Mouse (Mus musculus): ENCODE results near the gene Fez2. TPM values are rescaled to one million over a fixed set of nuclear protein-coding genes. Genes with fewer than 3 reads are reported as not detected.

Fez2 gene
- polyA plus RNA-seq, 1 experiment from 2014 or later, result 51.0 TPM

DNA sequence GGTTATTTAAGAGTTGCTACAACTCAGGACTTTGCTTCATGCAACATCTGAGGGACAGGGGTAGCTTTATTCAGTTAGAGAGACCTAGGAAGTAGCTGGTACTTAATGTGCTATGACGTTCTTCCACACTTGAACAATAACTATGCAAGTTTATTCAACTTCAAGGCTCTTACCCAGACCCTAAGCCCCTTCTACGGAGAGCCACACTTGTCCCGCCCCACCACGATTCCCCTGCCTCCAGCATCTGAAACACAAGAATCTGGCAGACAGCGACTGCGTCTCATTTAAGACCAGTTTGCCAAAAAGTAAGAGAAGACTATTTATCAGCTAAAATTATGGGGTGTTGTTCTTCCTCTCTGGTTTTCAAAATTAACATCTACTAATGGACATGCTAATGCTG is 33.9 kb upstream of the Fez2 start:
- 81% methylated on average over 6 of the region's 6 CpGs for WGBS
- no peak for DNase-seq

DNA sequence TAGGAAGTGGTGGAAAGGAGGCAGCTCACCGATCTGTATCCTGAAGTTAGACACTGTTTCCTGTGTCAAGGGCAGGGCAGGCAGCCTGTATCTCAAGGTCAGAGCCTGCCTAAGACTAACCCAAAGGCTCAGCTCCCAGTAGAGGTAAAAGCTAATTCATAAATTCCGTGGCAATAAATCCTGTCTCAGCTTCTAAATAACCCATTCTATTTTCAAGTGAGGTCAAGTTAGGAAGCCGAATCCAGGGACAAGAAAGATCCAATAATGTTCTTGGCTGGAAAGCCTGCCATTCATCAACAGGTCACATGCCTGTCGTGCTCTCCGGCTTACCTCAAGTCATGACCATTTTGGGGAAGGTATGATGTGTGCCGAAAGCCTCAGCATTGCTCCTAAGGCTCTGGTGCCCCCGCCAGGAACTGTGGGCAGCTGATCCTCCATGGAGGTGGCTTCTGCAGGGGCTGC is 33.4 kb upstream of the Fez2 start:
- Histone ChIP-seq H3K9me3 (ENCODE audit: control insufficient read depth, low read length) (no peaks in the 10 kb centered on the region), H3K27ac (replicated peaks; ENCODE audit: low read depth, low read length) (no peak overlapping the region), H3K4me1 (ENCODE audit: control insufficient read depth, insufficient read depth, low read length) (no peaks in the 10 kb centered on the region), H3K27me3 (ENCODE audit: control insufficient read depth, insufficient read depth, low read length) (no peaks in the 10 kb centered on the region), H3K4me3 (replicated peaks; ENCODE audit: low read depth, low read length) (no peak overlapping the region), H3K9ac (replicated peaks; ENCODE audit: low read length) (no peak overlapping the region), H3K4me2 (ENCODE audit: low read length) (no peak overlapping the region), H3K36me3 (ENCODE audit: control insufficient read depth, insufficient read depth, low read length) (no peaks in the 10 kb centered on the region)
- DNase-seq (no peak), ATAC-seq (ENCODE audit: low FRiP score, low TSS enrichment) (no peak)
- 88% methylated on average over 7 of the region's 7 CpGs for WGBS

More for the DNA sequence above, 33.9 kb upstream of the Fez2 start:
- ATAC-seq (ENCODE audit: low FRiP score, low TSS enrichment), result no peak
- Histone ChIP-seq H3K9ac (replicated peaks; ENCODE audit: low read length) (no peak overlapping the region), H3K36me3 (ENCODE audit: control insufficient read depth, insufficient read depth, low read length) (no peaks in the 10 kb centered on the region), H3K27me3 (ENCODE audit: control insufficient read depth, insufficient read depth, low read length) (no peaks in the 10 kb centered on the region), H3K4me1 (ENCODE audit: control insufficient read depth, insufficient read depth, low read length) (no peaks in the 10 kb centered on the region), H3K4me3 (replicated peaks; ENCODE audit: low read depth, low read length) (no peak overlapping the region), H3K27ac (replicated peaks; ENCODE audit: low read depth, low read length) (no peak overlapping the region), H3K4me2 (ENCODE audit: low read length) (no peak overlapping the region), H3K9me3 (ENCODE audit: control insufficient read depth, low read length) (no peaks in the 10 kb centered on the region)

DNA sequence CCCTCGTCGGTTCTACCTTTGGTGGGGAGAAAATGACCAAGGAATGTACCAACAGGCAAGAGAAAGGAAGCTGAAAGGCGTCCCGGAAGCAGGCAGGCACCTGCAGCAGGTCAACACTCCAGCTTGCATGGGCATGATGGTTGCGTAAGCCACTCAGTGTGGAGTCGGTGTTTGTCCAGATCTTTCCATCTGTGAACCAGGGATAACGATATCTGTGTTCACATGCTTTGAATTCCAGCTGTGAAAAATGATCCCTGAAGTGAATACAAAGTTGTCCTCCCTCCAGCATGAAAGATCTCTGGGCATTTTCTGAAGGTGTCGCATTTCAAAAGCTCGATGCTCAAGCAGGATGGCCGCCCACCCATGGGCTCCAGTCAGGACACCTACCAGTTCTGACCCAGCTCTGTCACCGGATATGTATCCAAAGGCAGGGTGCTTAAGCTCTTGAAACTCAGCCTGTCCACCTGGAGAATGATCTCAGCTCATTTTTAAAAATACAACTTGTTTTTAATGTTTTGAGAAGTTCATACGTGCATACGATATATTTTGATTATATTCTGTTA is 31.8 kb upstream of the Fez2 start:
- ATAC-seq (ENCODE audit: low FRiP score, low TSS enrichment), result no peak

GRCm38 (mm10) chr17:78444826-78445225 is 26.9 kb upstream of the Fez2 start:
- WGBS, result 89% methylated on average over 7 of the region's 7 CpGs
- H3K9ac ChIP-seq (replicated peaks; ENCODE audit: low read length), result no peak overlapping the region
- H3K27ac ChIP-seq (replicated peaks; ENCODE audit: low read depth, low read length), result no peak overlapping the region
- H3K27me3 ChIP-seq (ENCODE audit: control insufficient read depth, insufficient read depth, low read length), result no peaks in the 10 kb centered on the region
- no peaks in the 10 kb centered on the region for H3K9me3 ChIP-seq (ENCODE audit: control insufficient read depth, low read length)
- no peaks in the 10 kb centered on the region for H3K4me1 ChIP-seq (ENCODE audit: control insufficient read depth, insufficient read depth, low read length)
- ATAC-seq (ENCODE audit: low FRiP score, low TSS enrichment), result no peak
- DNase-seq, result no peak
- no peak overlapping the region for H3K4me3 ChIP-seq (replicated peaks; ENCODE audit: low read depth, low read length)
- H3K36me3 ChIP-seq (ENCODE audit: control insufficient read depth, insufficient read depth, low read length), result no peaks in the 10 kb centered on the region
- no peak overlapping the region for H3K4me2 ChIP-seq (ENCODE audit: low read length)

More for the DNA sequence above, 31.8 kb upstream of the Fez2 start:
- Histone ChIP-seq H3K27me3 (ENCODE audit: control insufficient read depth, insufficient read depth, low read length) (no peaks in the 10 kb centered on the region), H3K36me3 (ENCODE audit: control insufficient read depth, insufficient read depth, low read length) (no peaks in the 10 kb centered on the region), H3K4me2 (ENCODE audit: low read length) (no peak overlapping the region), H3K4me1 (ENCODE audit: control insufficient read depth, insufficient read depth, low read length) (no peaks in the 10 kb centered on the region), H3K4me3 (replicated peaks; ENCODE audit: low read depth, low read length) (no peak overlapping the region), H3K27ac (replicated peaks; ENCODE audit: low read depth, low read length) (no peak overlapping the region), H3K9ac (replicated peaks; ENCODE audit: low read length) (no peak overlapping the region), H3K9me3 (ENCODE audit: control insufficient read depth, low read length) (no peaks in the 10 kb centered on the region)
- 83% methylated on average over 13 of the region's 13 CpGs for WGBS
- DNase-seq, result no peak

- Histone ChIP-seq H3K36me3 (ENCODE audit: control insufficient read depth, insufficient read depth, low read length) (no peaks in the 10 kb centered on the region), H3K27me3 (ENCODE audit: control insufficient read depth, insufficient read depth, low read length) (no peaks in the 10 kb centered on the region), H3K27ac (replicated peaks; ENCODE audit: low read depth, low read length) (no peak overlapping the region), H3K4me2 (ENCODE audit: low read length) (no peak overlapping the region), H3K4me3 (replicated peaks; ENCODE audit: low read depth, low read length) (no peak overlapping the region), H3K9ac (replicated peaks; ENCODE audit: low read length) (no peak overlapping the region), H3K9me3 (ENCODE audit: control insufficient read depth, low read length) (no peaks in the 10 kb centered on the region), H3K4me1 (ENCODE audit: control insufficient read depth, insufficient read depth, low read length) (no peaks in the 10 kb centered on the region)
- WGBS, result 95% methylated on average over 2 of the region's 2 CpGs
- DNase-seq (no peak), ATAC-seq (ENCODE audit: low FRiP score, low TSS enrichment) (no peak)
Observed at GRCm38 (mm10) chr17:78440771-78441170, 22.8 kb upstream of the Fez2 start.

GRCm38 (mm10) chr17:78437161-78437560 is 19.2 kb upstream of the Fez2 start:
- DNase-seq (no peak), ATAC-seq (ENCODE audit: low FRiP score, low TSS enrichment) (no peak)
- Histone ChIP-seq H3K9me3 (ENCODE audit: control insufficient read depth, low read length) (no peaks in the 10 kb centered on the region), H3K27me3 (ENCODE audit: control insufficient read depth, insufficient read depth, low read length) (no peaks in the 10 kb centered on the region), H3K4me2 (ENCODE audit: low read length) (no peak overlapping the region), H3K4me1 (ENCODE audit: control insufficient read depth, insufficient read depth, low read length) (no peaks in the 10 kb centered on the region), H3K36me3 (ENCODE audit: control insufficient read depth, insufficient read depth, low read length) (no peaks in the 10 kb centered on the region), H3K9ac (replicated peaks; ENCODE audit: low read length) (no peak overlapping the region), H3K4me3 (replicated peaks; ENCODE audit: low read depth, low read length) (no peak overlapping the region), H3K27ac (replicated peaks; ENCODE audit: low read depth, low read length) (no peak overlapping the region)
- WGBS, result 93% methylated on average over 4 of the region's 4 CpGs

DNA sequence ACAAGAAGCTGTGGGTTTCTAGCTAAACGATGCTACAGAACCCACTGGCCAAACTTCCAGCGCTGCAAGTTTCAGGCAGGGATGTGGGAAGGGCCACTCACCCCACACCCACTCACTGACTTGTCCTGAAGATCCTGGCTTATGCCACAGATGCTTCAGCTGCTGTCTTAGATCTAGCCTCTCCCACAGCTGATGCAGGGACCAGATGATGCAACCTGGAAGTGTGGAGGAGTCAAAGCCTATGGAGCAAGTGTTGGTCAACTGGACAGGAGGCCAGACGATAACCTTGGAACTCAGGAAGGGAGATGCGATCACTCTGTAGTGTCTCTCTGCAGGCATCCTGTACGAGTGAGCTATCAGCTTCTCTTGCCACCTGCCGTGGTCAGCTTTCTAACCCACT is 17.7 kb upstream of the Fez2 start:
- H3K9me3 ChIP-seq (ENCODE audit: control insufficient read depth, low read length), result no peaks in the 10 kb centered on the region
- H3K4me2 ChIP-seq (ENCODE audit: low read length), result no peak overlapping the region
- no peaks in the 10 kb centered on the region for H3K36me3 ChIP-seq (ENCODE audit: control insufficient read depth, insufficient read depth, low read length)
- no peak overlapping the region for H3K9ac ChIP-seq (replicated peaks; ENCODE audit: low read length)
- DNase-seq (no peak), ATAC-seq (ENCODE audit: low FRiP score, low TSS enrichment) (no peak)
- H3K4me3 ChIP-seq (replicated peaks; ENCODE audit: low read depth, low read length), result no peak overlapping the region
- WGBS, result 85% methylated on average over 6 of the region's 6 CpGs
- no peak overlapping the region for H3K27ac ChIP-seq (replicated peaks; ENCODE audit: low read depth, low read length)
- H3K27me3 ChIP-seq (ENCODE audit: control insufficient read depth, insufficient read depth, low read length), result no peaks in the 10 kb centered on the region
- H3K4me1 ChIP-seq (ENCODE audit: control insufficient read depth, insufficient read depth, low read length), result no peaks in the 10 kb centered on the region

DNA sequence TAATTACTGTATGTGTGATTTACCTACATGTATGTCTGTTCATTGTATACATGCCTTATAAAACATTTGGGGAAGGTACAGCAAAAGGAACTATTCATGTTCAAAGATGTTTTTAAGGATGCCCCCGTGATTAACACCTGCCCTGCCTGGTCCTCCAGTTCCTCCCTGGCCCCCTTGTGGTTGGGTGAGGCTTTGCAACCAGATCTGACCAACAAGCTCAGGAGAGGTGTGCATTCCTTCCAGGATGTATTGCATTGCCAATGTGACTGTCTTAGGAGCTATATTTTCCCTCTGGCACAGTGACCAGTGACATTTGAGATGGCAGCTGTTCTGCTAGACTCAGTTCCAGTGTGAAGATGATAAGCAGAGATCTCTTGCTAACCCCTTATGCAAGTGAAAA is 16.8 kb upstream of the Fez2 start:
- Histone ChIP-seq H3K9ac (replicated peaks; ENCODE audit: low read length) (no peak overlapping the region), H3K27me3 (ENCODE audit: control insufficient read depth, insufficient read depth, low read length) (no peaks in the 10 kb centered on the region), H3K36me3 (ENCODE audit: control insufficient read depth, insufficient read depth, low read length) (no peaks in the 10 kb centered on the region), H3K4me1 (ENCODE audit: control insufficient read depth, insufficient read depth, low read length) (no peaks in the 10 kb centered on the region), H3K4me2 (ENCODE audit: low read length) (no peak overlapping the region), H3K27ac (replicated peaks; ENCODE audit: low read depth, low read length) (no peak overlapping the region), H3K9me3 (ENCODE audit: control insufficient read depth, low read length) (no peaks in the 10 kb centered on the region), H3K4me3 (replicated peaks; ENCODE audit: low read depth, low read length) (no peak overlapping the region)
- ATAC-seq (ENCODE audit: low FRiP score, low TSS enrichment) (no peak), DNase-seq (peak; percentile 21)
- WGBS, result 47% methylated on average over 1 of the region's 1 CpGs

DNA sequence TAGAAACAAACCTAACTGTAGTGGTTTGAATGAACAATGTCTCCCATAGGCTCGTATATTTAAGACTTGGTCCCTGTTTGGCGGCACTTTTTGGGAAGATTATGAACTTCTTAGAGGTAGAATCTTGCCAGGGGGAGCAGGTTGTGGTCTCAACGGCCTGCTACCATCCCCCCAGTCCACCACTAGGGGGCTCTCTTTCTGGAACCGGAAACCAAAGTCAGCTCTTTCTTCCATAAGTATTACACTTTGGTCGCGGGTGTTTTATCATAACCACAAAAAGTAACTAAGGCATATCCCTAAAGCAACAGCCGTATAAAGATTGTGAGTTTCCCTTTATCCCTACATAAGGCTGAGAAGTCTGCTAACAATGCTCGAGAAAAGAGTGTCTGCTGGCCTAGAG is 12.4 kb upstream of the Fez2 start:
- DNase-seq (no peak), ATAC-seq (ENCODE audit: low FRiP score, low TSS enrichment) (no peak)
- Histone ChIP-seq H3K9ac (replicated peaks; ENCODE audit: low read length) (no peak overlapping the region), H3K4me2 (ENCODE audit: low read length) (no peak overlapping the region), H3K27ac (replicated peaks; ENCODE audit: low read depth, low read length) (no peak overlapping the region), H3K4me3 (replicated peaks; ENCODE audit: low read depth, low read length) (no peak overlapping the region), H3K9me3 (ENCODE audit: control insufficient read depth, low read length) (no peaks in the 10 kb centered on the region), H3K36me3 (ENCODE audit: control insufficient read depth, insufficient read depth, low read length) (no peaks in the 10 kb centered on the region), H3K27me3 (ENCODE audit: control insufficient read depth, insufficient read depth, low read length) (no peaks in the 10 kb centered on the region), H3K4me1 (ENCODE audit: control insufficient read depth, insufficient read depth, low read length) (no peaks in the 10 kb centered on the region)
- 71% methylated on average over 8 of the region's 8 CpGs for WGBS
